Mouse (Mus musculus) kidney, adult 2 months (tissue): ENCODE results near the gene Tmco1. TPM values are rescaled to one million over a fixed set of nuclear protein-coding genes. Genes with fewer than 3 reads are reported as not detected.

Experiments used
- DNase-seq: peaks from one replicate; pipeline ENCODE4 v3.0.0; 2021
- H3K27ac ChIP-seq: fragments of 200-500 bp; 2 replicates; pipeline ENCODE4 v1.5.1; 2012; ENCODE audit warnings: low read depth, low read length, control low read depth, inconsistent platforms; ENCODE audit not compliant: insufficient read depth
- H3K27me3 ChIP-seq: fragments of 200-500 bp; replicated peaks from 2 replicates; pipeline ENCODE4 v1.6.1; 2012; ENCODE audit warnings: mild to moderate bottlenecking, moderate library complexity, low read length, inconsistent platforms; ENCODE audit not compliant: control insufficient read depth, insufficient read depth
- H3K36me3 ChIP-seq: fragments of 200-500 bp; 2 replicates; pipeline ENCODE4 v1.6.1; 2012; ENCODE audit warnings: mild to moderate bottlenecking, moderate library complexity, low read length, inconsistent platforms; ENCODE audit not compliant: control insufficient read depth, insufficient read depth
- H3K4me1 ChIP-seq: fragments of 200-500 bp; 2 replicates; pipeline ENCODE4 v1.6.1; 2011; ENCODE audit warnings: low read length; ENCODE audit not compliant: control insufficient read depth, insufficient read depth
- H3K4me3 ChIP-seq: fragments of 200-500 bp; 2 replicates; pipeline ENCODE4 v1.5.1; 2011; ENCODE audit warnings: mild to moderate bottlenecking, low read depth, low read length, control low read depth; ENCODE audit not compliant: insufficient read depth
- CTCF ChIP-seq: fragments of 200-500 bp; conservative IDR thresholded peaks from 2 replicates; pipeline ENCODE4 v1.5.1; 2011; ENCODE audit warnings: low read depth, mild to moderate bottlenecking, control low read depth, low read length, moderate library complexity, mixed read lengths; ENCODE audit not compliant: insufficient read depth, insufficient read length
- POLR2A ChIP-seq: fragments of 200-500 bp; IDR thresholded peaks from one replicate; pipeline ENCODE4 v1.6.1; 2011; ENCODE audit warnings: low read depth, low read length, control low read depth
- WGBS: fragments of 180-500 bp; shearing (Covaris S2); methylation state at CpG from one replicate; pipeline ENCODE4 v1.1.7; 2018; 5-methylcytosine and 5-hydroxymethylcytosine counted together
- polyA plus RNA-seq: library from polyadenylated mRNA; depleted of rRNA; stranded (reverse); fragments of >200 nt; gene quantifications from 2 replicates; pipeline ENCODE4 v1.2.3, GENCODE M21; 2012

The Tmco1 gene
- polyA plus RNA-seq, 1 experiment: 127 TPM

DNA sequence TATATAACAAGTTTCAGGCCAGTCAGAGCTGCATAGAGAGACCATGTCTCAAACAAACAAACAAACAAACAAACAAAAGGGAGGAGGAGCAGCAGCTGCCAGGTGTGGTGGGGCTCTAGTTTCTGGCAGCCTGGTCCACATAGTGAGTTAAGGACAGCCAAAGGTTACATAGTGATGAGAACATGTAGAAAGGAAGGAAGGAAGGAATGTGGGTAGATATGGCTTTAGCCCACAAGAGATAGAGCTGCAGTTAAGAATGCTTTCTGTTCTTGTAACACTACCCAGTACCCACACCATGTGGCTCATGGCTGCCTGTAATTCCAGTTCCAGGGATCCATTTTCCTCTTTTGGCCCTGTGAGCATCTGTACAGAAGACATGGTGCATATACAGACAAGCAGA is 4.2 kb downstream of the Tmco1 start:
- peaks cover 7% of the 10 kb centered on the region; the same call in 1 of the 2 replicates for H3K4me1 ChIP-seq
- H3K27ac ChIP-seq: no peak overlapping the region
- no peak overlapping the region for H3K4me3 ChIP-seq
- TF ChIP-seq POLR2A (no peak), CTCF (no peak)
- no peaks in the 10 kb centered on the region for H3K36me3 ChIP-seq
- no peaks in the 10 kb centered on the region for H3K27me3 ChIP-seq
- DNase-seq: no peak

- H3K27me3 ChIP-seq: no peaks in the 10 kb centered on the region
- H3K36me3 ChIP-seq: no peaks in the 10 kb centered on the region
- no peak for DNase-seq
- no peak overlapping the region for H3K4me3 ChIP-seq
- TF ChIP-seq POLR2A (no peak), CTCF (peak; percentile 37)
- H3K4me1 ChIP-seq: peaks cover 4% of the 10 kb centered on the region; the same call in 1 of the 2 replicates
- WGBS: 81% methylated on average over 4 of the region's 4 CpGs
- no peak overlapping the region for H3K27ac ChIP-seq
These were observed 5.0 kb downstream of the Tmco1 start for GRCm38 (mm10) chr1:167313220-167313619.

- no peak overlapping the region for H3K4me3 ChIP-seq
- no peak for TF ChIP-seq POLR2A
- no peak for TF ChIP-seq CTCF
- WGBS: 99% methylated on average over 6 of the region's 6 CpGs
- no peak for DNase-seq
- H3K4me1 ChIP-seq: no peaks in the 10 kb centered on the region
- H3K36me3 ChIP-seq: peaks cover 8% of the 10 kb centered on the region
- no peaks in the 10 kb centered on the region for H3K27me3 ChIP-seq
- no peak overlapping the region for H3K27ac ChIP-seq
These were observed 13.5 kb downstream of the Tmco1 start for GRCm38 (mm10) chr1:167321691-167322090.

GRCm38 (mm10) chr1:167328776-167329175 is 20.6 kb downstream of the Tmco1 start:
- Histone ChIP-seq H3K27ac (no peak overlapping the region), H3K36me3 (peaks cover 5% of the 10 kb centered on the region), H3K4me1 (no peaks in the 10 kb centered on the region), H3K27me3 (no peaks in the 10 kb centered on the region), H3K4me3 (no peak overlapping the region)
- TF ChIP-seq CTCF (no peak), POLR2A (no peak)
- DNase-seq: no peak
- WGBS: 74% methylated on average over 6 of the region's 6 CpGs

- Histone ChIP-seq H3K27me3 (no peaks in the 10 kb centered on the region), H3K27ac (no peak overlapping the region), H3K4me1 (no peaks in the 10 kb centered on the region), H3K4me3 (no peak overlapping the region), H3K36me3 (peaks cover 5% of the 10 kb centered on the region)
- no peak for TF ChIP-seq CTCF
- no peak for TF ChIP-seq POLR2A
- WGBS: 91% methylated on average over 8 of the region's 8 CpGs
- DNase-seq: no peak
These were observed 22.9 kb downstream of the Tmco1 start for GRCm38 (mm10) chr1:167331106-167331505.

GRCm38 (mm10) chr1:167336398-167336797 is 28.2 kb downstream of the Tmco1 start:
- no peaks in the 10 kb centered on the region for H3K36me3 ChIP-seq
- no peak overlapping the region for H3K27ac ChIP-seq
- DNase-seq: no peak
- WGBS: 84% methylated on average over 3 of the region's 3 CpGs
- no peaks in the 10 kb centered on the region for H3K4me1 ChIP-seq
- no peaks in the 10 kb centered on the region for H3K27me3 ChIP-seq
- no peak overlapping the region for H3K4me3 ChIP-seq
- no peak for TF ChIP-seq CTCF
- no peak for TF ChIP-seq POLR2A

DNA sequence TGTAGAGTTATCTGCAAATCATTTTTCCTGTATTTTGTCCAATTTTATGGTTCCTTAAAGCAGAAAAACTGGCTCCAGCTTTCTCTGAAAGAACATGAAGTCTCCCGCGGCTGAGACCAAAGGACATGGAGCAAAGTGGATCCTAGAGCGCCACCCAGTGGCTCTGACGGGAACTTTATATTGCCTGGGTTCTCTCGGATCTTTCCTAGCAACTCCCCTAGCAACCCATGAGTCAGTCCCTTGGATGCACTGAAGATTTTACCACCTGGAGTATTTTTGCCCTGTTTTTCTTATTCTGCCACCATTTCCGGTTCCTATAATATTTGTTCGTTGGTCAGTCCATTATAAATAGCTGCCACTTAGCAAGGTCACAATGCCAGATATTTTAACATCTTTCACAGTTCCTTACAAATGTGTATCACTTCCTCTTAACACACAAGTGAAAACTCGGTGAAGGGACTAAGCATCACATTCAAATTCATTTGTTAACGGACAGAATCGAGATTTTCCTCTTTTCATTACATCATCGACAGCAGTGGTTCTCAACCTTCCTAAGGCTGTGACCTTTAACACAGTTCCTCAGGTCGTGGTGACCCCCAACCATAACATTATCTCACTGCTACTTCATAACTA is 29.4 kb downstream of the Tmco1 start:
- no peak overlapping the region for H3K4me3 ChIP-seq
- TF ChIP-seq CTCF (peak; percentile 88), POLR2A (no peak)
- 16% methylated on average over 12 of the region's 12 CpGs for WGBS
- H3K27me3 ChIP-seq: no peaks in the 10 kb centered on the region
- no peaks in the 10 kb centered on the region for H3K36me3 ChIP-seq
- no peak overlapping the region for H3K27ac ChIP-seq
- peak; percentile 84 for DNase-seq
- H3K4me1 ChIP-seq: no peaks in the 10 kb centered on the region
